Mouse (Mus musculus) hindbrain, embryonic 10.5 days (tissue): Measurements from ENCODE around the gene Oxa1l. TPM values are rescaled to one million over a fixed set of nuclear protein-coding genes. Genes with fewer than 3 reads are reported as not detected.

Source experiments
- DNase-seq: peaks from one replicate; pipeline ENCODE4 v3.0.0-alpha.2; 2017; ENCODE audit warnings: low spot score
- H3K27ac ChIP-seq: fragments of 300-500 bp; sonication (generic); 2 replicates; pipeline ENCODE4 v1.5.1; 2016; ENCODE audit warnings: mild to moderate bottlenecking, moderate library complexity
- H3K27me3 ChIP-seq: fragments of 300-500 bp; sonication (generic); 2 replicates; pipeline ENCODE4 v1.6.1; 2016; ENCODE audit warnings: mild to moderate bottlenecking; ENCODE audit not compliant: poor library complexity, insufficient read depth, severe bottlenecking
- H3K36me3 ChIP-seq: fragments of 300-500 bp; sonication (generic); 2 replicates; pipeline ENCODE4 v1.6.1; 2016; ENCODE audit warnings: mild to moderate bottlenecking, moderate library complexity
- H3K4me1 ChIP-seq: fragments of 300-500 bp; sonication (generic); replicated peaks from 2 replicates; pipeline ENCODE4 v1.6.1; 2016; ENCODE audit warnings: mild to moderate bottlenecking
- H3K4me3 ChIP-seq: fragments of 300-500 bp; sonication (generic); 2 replicates; pipeline ENCODE4 v1.5.1; 2016; ENCODE audit warnings: mild to moderate bottlenecking, moderate library complexity
- H3K9me3 ChIP-seq: fragments of 300-500 bp; sonication (generic); 2 replicates; pipeline ENCODE4 v1.6.1; 2016; ENCODE audit warnings: mild to moderate bottlenecking, moderate library complexity
- WGBS: fragments of 180-500 bp; shearing (Covaris S2); methylation state at CpG from one replicate; pipeline ENCODE4 v1.1.7; 2016; 5-methylcytosine and 5-hydroxymethylcytosine counted together
- polyA plus RNA-seq: library from polyadenylated mRNA; unstranded; fragments of >200 nt; fragmentation: Nextera tagmentation; extraction: Ambion mirVana; gene quantifications from 2 replicates; pipeline ENCODE4 v1.2.1, GENCODE M21; 2016

Gene Oxa1l
- polyA plus RNA-seq, 1 experiment from 2014 or later, result 47.1 TPM

GRCm38 (mm10) chr14:54379571-54379970 is 18.9 kb downstream of the Oxa1l start:
- no peak overlapping the region for H3K4me3 ChIP-seq
- H3K4me1 ChIP-seq, result peaks cover 30% of the 10 kb centered on the region
- H3K36me3 ChIP-seq, result no peaks in the 10 kb centered on the region
- no peaks in the 10 kb centered on the region; the same call in 1 of the 2 replicates for H3K27me3 ChIP-seq
- no peak overlapping the region for H3K27ac ChIP-seq
- 84% methylated on average over 13 of the region's 13 CpGs for WGBS
- no peak for DNase-seq
- no peaks in the 10 kb centered on the region for H3K9me3 ChIP-seq

- Histone ChIP-seq H3K4me1 (peaks cover 30% of the 10 kb centered on the region), H3K4me3 (no peak overlapping the region), H3K36me3 (no peaks in the 10 kb centered on the region), H3K9me3 (no peaks in the 10 kb centered on the region), H3K27me3 (no peaks in the 10 kb centered on the region; the same call in 1 of the 2 replicates), H3K27ac (no peak overlapping the region; the same call in 1 of the 2 replicates)
- no peak for DNase-seq
- 66% methylated on average over 4 of the region's 4 CpGs for WGBS
Observed at GRCm38 (mm10) chr14:54380616-54381015, 20.0 kb downstream of the Oxa1l start.

GRCm38 (mm10) chr14:54381816-54382215 is 21.2 kb downstream of the Oxa1l start:
- H3K27ac ChIP-seq, result no peak overlapping the region
- H3K4me1 ChIP-seq, result peaks cover 38% of the 10 kb centered on the region
- no peaks in the 10 kb centered on the region for H3K36me3 ChIP-seq
- no peaks in the 10 kb centered on the region; the same call in 1 of the 2 replicates for H3K27me3 ChIP-seq
- 85% methylated on average over 10 of the region's 10 CpGs for WGBS
- no peaks in the 10 kb centered on the region for H3K9me3 ChIP-seq
- no peak overlapping the region for H3K4me3 ChIP-seq
- no peak for DNase-seq

GRCm38 (mm10) chr14:54382641-54383040 is 22.0 kb downstream of the Oxa1l start:
- WGBS, result 51% methylated on average over 9 of the region's 9 CpGs
- no peaks in the 10 kb centered on the region for H3K36me3 ChIP-seq

GRCm38 (mm10) chr14:54383355-54383771 is 22.7 kb downstream of the Oxa1l start:
- H3K4me3 ChIP-seq, result no peak overlapping the region
- no peaks in the 10 kb centered on the region for H3K9me3 ChIP-seq
- peaks cover 47% of the 10 kb centered on the region for H3K4me1 ChIP-seq
- DNase-seq, result no peak
- H3K36me3 ChIP-seq, result no peaks in the 10 kb centered on the region
- no peaks in the 10 kb centered on the region; the same call in 1 of the 2 replicates for H3K27me3 ChIP-seq
- H3K27ac ChIP-seq, result peak overlapping the region; percentile 53
- 55% methylated on average over 4 of the region's 4 CpGs for WGBS

More at GRCm38 (mm10) chr14:54382641-54383040, 22.0 kb downstream of the Oxa1l start:
- Histone ChIP-seq H3K27me3 (no peaks in the 10 kb centered on the region; the same call in 1 of the 2 replicates), H3K27ac (no peak overlapping the region), H3K4me3 (no peak overlapping the region), H3K4me1 (peaks cover 44% of the 10 kb centered on the region), H3K9me3 (no peaks in the 10 kb centered on the region)
- DNase-seq, result no peak

- 94% methylated on average over 8 of the region's 8 CpGs for WGBS
Observed at GRCm38 (mm10) chr14:54384396-54384795, 23.8 kb downstream of the Oxa1l start.

GRCm38 (mm10) chr14:54385968-54386618 is 25.5 kb downstream of the Oxa1l start:
- H3K9me3 ChIP-seq, result no peaks in the 10 kb centered on the region
- no peaks in the 10 kb centered on the region for H3K36me3 ChIP-seq
- H3K4me3 ChIP-seq, result no peak overlapping the region
- H3K27me3 ChIP-seq, result no peaks in the 10 kb centered on the region; the same call in 1 of the 2 replicates
- DNase-seq, result no peak
- WGBS, result 87% methylated on average over 7 of the region's 7 CpGs
- H3K4me1 ChIP-seq, result peaks cover 36% of the 10 kb centered on the region
- no peak overlapping the region for H3K27ac ChIP-seq

More at GRCm38 (mm10) chr14:54384396-54384795, 23.8 kb downstream of the Oxa1l start:
- Histone ChIP-seq H3K27ac (no peak overlapping the region), H3K36me3 (no peaks in the 10 kb centered on the region), H3K9me3 (no peaks in the 10 kb centered on the region), H3K27me3 (no peaks in the 10 kb centered on the region; the same call in 1 of the 2 replicates), H3K4me1 (peaks cover 47% of the 10 kb centered on the region), H3K4me3 (no peak overlapping the region)
- DNase-seq, result no peak

- no peaks in the 10 kb centered on the region for H3K36me3 ChIP-seq
- H3K4me1 ChIP-seq, result peaks cover 29% of the 10 kb centered on the region
- no peak for DNase-seq
- no peak overlapping the region for H3K4me3 ChIP-seq
- no peaks in the 10 kb centered on the region; the same call in 1 of the 2 replicates for H3K27me3 ChIP-seq
- H3K27ac ChIP-seq, result no peak overlapping the region
- no peaks in the 10 kb centered on the region for H3K9me3 ChIP-seq
- 75% methylated on average over 6 of the region's 6 CpGs for WGBS
Observed at GRCm38 (mm10) chr14:54387546-54387945, 26.9 kb downstream of the Oxa1l start.

- Histone ChIP-seq H3K27ac (no peak overlapping the region), H3K9me3 (no peaks in the 10 kb centered on the region), H3K4me1 (peaks cover 17% of the 10 kb centered on the region; the same call in 1 of the 2 replicates), H3K36me3 (no peaks in the 10 kb centered on the region), H3K27me3 (no peaks in the 10 kb centered on the region), H3K4me3 (no peak overlapping the region)
- no peak for DNase-seq
- 80% methylated on average over 6 of the region's 6 CpGs for WGBS
Observed at GRCm38 (mm10) chr14:54390843-54391242, 30.2 kb downstream of the Oxa1l start.

GRCm38 (mm10) chr14:54393794-54394193 is 33.2 kb downstream of the Oxa1l start:
- Histone ChIP-seq H3K4me3 (no peak overlapping the region), H3K27me3 (no peaks in the 10 kb centered on the region), H3K27ac (no peak overlapping the region), H3K9me3 (no peaks in the 10 kb centered on the region), H3K36me3 (no peaks in the 10 kb centered on the region), H3K4me1 (no peaks in the 10 kb centered on the region; the same call in 1 of the 2 replicates)
- no peak for DNase-seq
- WGBS, result 79% methylated on average over 3 of the region's 3 CpGs

- Histone ChIP-seq H3K9me3 (no peaks in the 10 kb centered on the region), H3K27ac (no peak overlapping the region), H3K4me1 (peaks cover 2% of the 10 kb centered on the region; the same call in 1 of the 2 replicates), H3K4me3 (no peak overlapping the region), H3K27me3 (no peaks in the 10 kb centered on the region), H3K36me3 (no peaks in the 10 kb centered on the region)
- DNase-seq, result no peak
Observed at GRCm38 (mm10) chr14:54394309-54394708, 33.7 kb downstream of the Oxa1l start.

GRCm38 (mm10) chr14:54396685-54397084 is 36.1 kb downstream of the Oxa1l start:
- DNase-seq, result no peak
- Histone ChIP-seq H3K4me1 (peaks cover 2% of the 10 kb centered on the region; the same call in 1 of the 2 replicates), H3K9me3 (no peaks in the 10 kb centered on the region), H3K27ac (no peak overlapping the region), H3K27me3 (no peaks in the 10 kb centered on the region), H3K4me3 (no peak overlapping the region), H3K36me3 (no peaks in the 10 kb centered on the region)
- WGBS, result 93% methylated on average over 7 of the region's 7 CpGs

GRCm38 (mm10) chr14:54397872-54398527 is 37.4 kb downstream of the Oxa1l start:
- DNase-seq, result no peak
- Histone ChIP-seq H3K27me3 (no peaks in the 10 kb centered on the region), H3K4me3 (no peak overlapping the region), H3K4me1 (peaks cover 2% of the 10 kb centered on the region; the same call in 1 of the 2 replicates), H3K36me3 (no peaks in the 10 kb centered on the region), H3K27ac (no peak overlapping the region), H3K9me3 (no peaks in the 10 kb centered on the region)
- 84% methylated on average over 7 of the region's 7 CpGs for WGBS
